29 mouse cellular contexts compared by ENCODE assay signal in genomic region chr9:62130746-62131145, GRCm38 (mm10). TPM values are rescaled to one million over a fixed set of nuclear protein-coding genes. Genes with fewer than 3 reads are reported as not detected.
DNase-seq lines count a peak whose midpoint lies in the region; ATAC-seq and TF ChIP-seq lines count a peak whose summit lies in the region.
"Had no signal": no experiment of that assay in that cellular context is flagged by ENCODE, and none has a peak within 500 bp of the region (broad histone marks: within the 10 kb centered on the region; RNA-seq: fewer than 3 reads in every experiment).

No protein-coding gene starts in this region.

- H3K4me2 ChIP-seq in embryonic facial prominence, embryonic 15.5 days (replicated peaks), result no peak overlapping the region
- H3K4me2 ChIP-seq: embryonic facial prominence, embryonic 12.5 days; hindbrain, embryonic 15.5 days; midbrain, embryonic 13.5 days; neural tube, embryonic 13.5 days; stomach, embryonic 15.5 days had no signal

- H3K27me3 ChIP-seq in embryonic facial prominence, embryonic 15.5 days, result no peaks in the 10 kb centered on the region
- no peaks in the 10 kb centered on the region for H3K27me3 ChIP-seq in embryonic facial prominence, embryonic 10.5 days (replicated peaks; ENCODE audit: low read depth, poor library complexity, severe bottlenecking)
- no peaks in the 10 kb centered on the region for H3K27me3 ChIP-seq in liver, adult 2 months (ENCODE audit: control insufficient read depth, insufficient read depth, low read length)
- H3K27me3 ChIP-seq: embryonic facial prominence, embryonic 12.5 days; hindbrain, embryonic 15.5 days; midbrain, embryonic 13.5 days; neural tube, embryonic 13.5 days; Patski; stomach, embryonic 15.5 days had no signal

- no peak for TF ChIP-seq CTCF in liver, adult 2 months (IDR thresholded peaks at IDR 0.05; ENCODE audit: low read depth, low read length)

- H3K27ac ChIP-seq in embryonic facial prominence, embryonic 15.5 days (replicated peaks), result peak overlapping the region; percentile 78; the same call in 1 of the 2 replicates
- no peak overlapping the region for H3K27ac ChIP-seq in embryonic facial prominence, embryonic 10.5 days (replicated peaks)
- no peak overlapping the region for H3K27ac ChIP-seq in liver, adult 2 months (replicated peaks; ENCODE audit: insufficient read depth, low read depth, low read length)
- 0 out of 2 replicates have a peak overlapping the region, but pooled peaks have one; percentile 28 for H3K27ac ChIP-seq in brown adipose tissue, adult 24 weeks (replicated peaks; ENCODE audit: low read depth, low read length)
- H3K27ac ChIP-seq: forebrain, embryonic 10.5 days; hindbrain, embryonic 10.5 days; hindbrain, embryonic 15.5 days; kidney, postnatal 0 days; liver, embryonic 14.5 days; macrophage; midbrain, embryonic 13.5 days; neural tube, embryonic 13.5 days; stomach, embryonic 15.5 days had no signal

- TF ChIP-seq POLR2A in liver, adult 2 months (IDR thresholded peaks at IDR 0.05; ENCODE audit: extremely low read depth, insufficient read depth, low read length), result no peak

- no peak for DNase-seq in embryonic facial prominence, embryonic 10.5 days (ENCODE audit: low spot score)
- peak; percentile 58 for DNase-seq in liver, adult 2 months (ENCODE audit: extremely low read depth, low read depth, low spot score)
- no peak for DNase-seq in liver
- no peak for DNase-seq in spleen, adult 18-20 months
- DNase-seq in cerebellum, postnatal 10 days, result no peak
- DNase-seq: cerebellum, adult 8-10 months; cerebellum, postnatal 36 days; kidney, adult 18-20 months; kidney, postnatal 4 days; layer of hippocampus, postnatal 36 days; left cerebral cortex, postnatal 4 days; lung, adult 2 months; lung, postnatal 10 days had no signal

- no peaks in the 10 kb centered on the region for H3K79me2 ChIP-seq in liver, adult 2 months (ENCODE audit: control insufficient read depth, insufficient read depth, low read length)

- no peaks in the 10 kb centered on the region for H3K36me3 ChIP-seq in embryonic facial prominence, embryonic 15.5 days
- no peaks in the 10 kb centered on the region for H3K36me3 ChIP-seq in embryonic facial prominence, embryonic 10.5 days (replicated peaks)
- H3K36me3 ChIP-seq in liver, adult 2 months (ENCODE audit: control insufficient read depth, insufficient read depth, low read length), result no peaks in the 10 kb centered on the region
- H3K36me3 ChIP-seq: embryonic facial prominence, embryonic 12.5 days; forebrain, embryonic 10.5 days; G1E; hindbrain, embryonic 10.5 days; hindbrain, embryonic 15.5 days; midbrain, embryonic 13.5 days; neural tube, embryonic 13.5 days; stomach, embryonic 15.5 days had no signal

- no peak for ATAC-seq in embryonic facial prominence, embryonic 15.5 days (ENCODE audit: insufficient number of reproducible peaks, low FRiP score, low TSS enrichment, low read depth)
- ATAC-seq: forebrain, embryonic 16.5 days; inflammation-experienced regulatory T-cells, adult 6 months; midbrain, embryonic 13.5 days; Patski had no signal

- H3K9ac ChIP-seq in embryonic facial prominence, embryonic 15.5 days, result no peak overlapping the region
- H3K9ac ChIP-seq in liver, adult 2 months (ENCODE audit: low read depth, low read length), result no peak overlapping the region
- H3K9ac ChIP-seq: embryonic facial prominence, embryonic 12.5 days; hindbrain, embryonic 15.5 days; liver, embryonic 14.5 days; midbrain, embryonic 13.5 days; neural tube, embryonic 13.5 days; stomach, embryonic 15.5 days had no signal

- no peaks in the 10 kb centered on the region for H3K9me3 ChIP-seq in embryonic facial prominence, embryonic 15.5 days (replicated peaks)
- no peaks in the 10 kb centered on the region for H3K9me3 ChIP-seq in embryonic facial prominence, embryonic 10.5 days
- H3K9me3 ChIP-seq: embryonic facial prominence, embryonic 12.5 days; forebrain, embryonic 10.5 days; G1E; hindbrain, embryonic 10.5 days; hindbrain, embryonic 15.5 days; midbrain, embryonic 13.5 days; neural tube, embryonic 13.5 days; stomach, embryonic 15.5 days had no signal

- H3K4me1 ChIP-seq in embryonic facial prominence, embryonic 15.5 days, result peaks cover 18% of the 10 kb centered on the region
- H3K4me1 ChIP-seq in embryonic facial prominence, embryonic 10.5 days, result peaks cover 9% of the 10 kb centered on the region
- H3K4me1 ChIP-seq in liver, adult 2 months (ENCODE audit: control insufficient read depth, insufficient read depth, low read length), result peaks cover 2% of the 10 kb centered on the region; the same call in 1 of the 2 replicates
- peaks cover 9% of the 10 kb centered on the region; the same call in 1 of the 2 replicates for H3K4me1 ChIP-seq in brown adipose tissue, adult 24 weeks (ENCODE audit: control insufficient read depth, insufficient read depth, insufficient read length, low read length)
- H3K4me1 ChIP-seq: forebrain, embryonic 10.5 days; hindbrain, embryonic 15.5 days; midbrain, embryonic 13.5 days; neural tube, embryonic 13.5 days; stomach, embryonic 15.5 days had no signal

- WGBS in embryonic facial prominence, embryonic 15.5 days, result 89% methylated on average over 5 of the region's 5 CpGs
- WGBS in embryonic facial prominence, embryonic 10.5 days, result 85% methylated on average over 5 of the region's 5 CpGs
- 18% methylated on average over 5 of the region's 5 CpGs for WGBS in liver, adult 2 months

- no peak overlapping the region for H3K4me3 ChIP-seq in embryonic facial prominence, embryonic 15.5 days (replicated peaks)
- H3K4me3 ChIP-seq in embryonic facial prominence, embryonic 10.5 days, result no peak overlapping the region
- H3K4me3 ChIP-seq in liver, adult 2 months (ENCODE audit: insufficient read depth, low read depth, low read length), result no peak overlapping the region
- no peak overlapping the region for H3K4me3 ChIP-seq in brown adipose tissue, adult 24 weeks (ENCODE audit: insufficient read depth, low read depth, low read length)
- H3K4me3 ChIP-seq: embryonic facial prominence, embryonic 12.5 days; forebrain, embryonic 10.5 days; hindbrain, embryonic 10.5 days; hindbrain, embryonic 15.5 days; midbrain, embryonic 13.5 days; neural tube, embryonic 13.5 days; stomach, embryonic 15.5 days had no signal

RNA-seq across cellular contexts. Expression of gene Glce, which starts 8.3 kb away (rescaled TPM):
- 33.1 and 34.6 TPM in 2 replicates for polyA plus RNA-seq in embryonic facial prominence, embryonic 15.5 days (2015; fragmentation: Nextera tagmentation; extraction: Ambion mirVana)
- polyA plus RNA-seq in embryonic facial prominence, embryonic 10.5 days (2016; fragmentation: Nextera tagmentation; extraction: Ambion mirVana), result 26.6 and 26.8 TPM in 2 replicates
- 18.3 and 24.3 TPM in 2 replicates for total RNA-seq in liver, adult 2 months (2014; rRNA removed)
- polyA plus RNA-seq in liver, adult 2 months (2012; rRNA removed), result 3.0 and 4.6 TPM in 2 replicates
- polyA plus RNA-seq in brown adipose tissue, adult 24 weeks (2012; ENCODE audit: insufficient read depth, insufficient read length, missing spikeins), result 4.5 and 6.4 TPM in 2 replicates

Comparison
In these comparisons a context has a peak if more than half of its experiments do, and no peak if none do; other contexts are left out.
1. H3K27ac ChIP-seq: peak in embryonic facial prominence, embryonic 15.5 days (single experiment) and brown adipose tissue, adult 24 weeks (single experiment); none in embryonic facial prominence, embryonic 10.5 days (single experiment) and liver, adult 2 months (single experiment).